Comparison of ENCODE assay signal across 30 mouse cellular contexts in genomic region chr8:105618892-105619591, GRCm38 (mm10). TPM values are rescaled to one million over a fixed set of nuclear protein-coding genes. Genes with fewer than 3 reads are reported as not detected.
A peak's percentile ranks its signal among the peaks of the same experiment; 100 is the strongest.
DNase-seq lines count a peak whose midpoint lies in the region; ATAC-seq and TF ChIP-seq lines count a peak whose summit lies in the region.
"Had no signal": no experiment of that assay in that cellular context is flagged by ENCODE, and none has a peak within 500 bp of the region (broad histone marks: within the 10 kb centered on the region; RNA-seq: fewer than 3 reads in every experiment).

No protein-coding gene starts in this region.

- H3K4me2 ChIP-seq in hindbrain, embryonic 13.5 days = no peak overlapping the region
- H3K4me2 ChIP-seq in hindbrain, postnatal 0 days (ENCODE audit: low read depth, low read length) = no peak overlapping the region
- H3K4me2 ChIP-seq in myocyte (ENCODE audit: low read depth) = no peak overlapping the region
- no peak overlapping the region for H3K4me2 ChIP-seq in forebrain, embryonic 12.5 days
- H3K4me2 ChIP-seq: embryonic facial prominence, embryonic 13.5 days; embryonic facial prominence, embryonic 15.5 days; forebrain, embryonic 13.5 days; forebrain, embryonic 15.5 days had no signal

- no peak overlapping the region for H3K4me3 ChIP-seq in hindbrain, embryonic 13.5 days
- H3K4me3 ChIP-seq in hindbrain, postnatal 0 days (ENCODE audit: low read length) = no peak overlapping the region
- H3K4me3 ChIP-seq in myocyte = no peak overlapping the region
- no peak overlapping the region for H3K4me3 ChIP-seq in forebrain, embryonic 12.5 days (replicated peaks)
- H3K4me3 ChIP-seq: embryonic facial prominence, embryonic 13.5 days; embryonic facial prominence, embryonic 15.5 days; erythroblast, embryonic 14.5 days; forebrain, embryonic 10.5 days; forebrain, embryonic 13.5 days; forebrain, embryonic 15.5 days had no signal

- H3ac ChIP-seq in myocyte (ENCODE audit: control insufficient read depth, insufficient read length) = no peak overlapping the region

- 0 out of 2 replicates have a peak overlapping the region, but pooled peaks have one; percentile 8 for H3K9ac ChIP-seq in hindbrain, embryonic 13.5 days
- H3K9ac ChIP-seq in hindbrain, postnatal 0 days (replicated peaks; ENCODE audit: low read length) = no peak overlapping the region
- no peak overlapping the region for H3K9ac ChIP-seq in forebrain, embryonic 12.5 days
- H3K9ac ChIP-seq: embryonic facial prominence, embryonic 13.5 days; embryonic facial prominence, embryonic 15.5 days; forebrain, embryonic 13.5 days; forebrain, embryonic 15.5 days had no signal

- 95% methylated on average over 19 of the region's 19 CpGs for WGBS in hindbrain, embryonic 13.5 days
- 93% methylated on average over 19 of the region's 19 CpGs for WGBS in hindbrain, postnatal 0 days
- 94% methylated on average over 19 of the region's 19 CpGs for WGBS in forebrain, embryonic 12.5 days

- peak; percentile 89 for DNase-seq in heart, adult 11 months
- DNase-seq in heart, postnatal 4 days = no peak
- no peak for DNase-seq in hindbrain, postnatal 0 days (ENCODE audit: low spot score)
- peak; percentile 13 for DNase-seq in thymus, postnatal 14 days
- DNase-seq in thymus, postnatal 25 days = no peak
- DNase-seq: adrenal gland, adult 8-10 months; adrenal gland, postnatal 14 days; adrenal gland, postnatal 36 days; B cell, adult 2 months; cerebellum, adult 11 months; cerebellum, adult 18-20 months; cerebellum, adult 8-10 months; cerebellum, adult 9-11 months; cerebellum, postnatal 14 days; cerebellum, postnatal 36 days; embryo, embryonic 11 days had no signal

- no peak overlapping the region for H3K27ac ChIP-seq in hindbrain, embryonic 13.5 days
- H3K27ac ChIP-seq in hindbrain, postnatal 0 days = no peak overlapping the region
- H3K27ac ChIP-seq in forebrain, embryonic 12.5 days = no peak overlapping the region
- H3K27ac ChIP-seq: embryonic facial prominence, embryonic 13.5 days; embryonic facial prominence, embryonic 15.5 days; forebrain, embryonic 10.5 days; forebrain, embryonic 13.5 days; forebrain, embryonic 15.5 days had no signal

- no peak for TF ChIP-seq POLR2A in myocyte (IDR thresholded peaks at IDR 0.05; ENCODE audit: insufficient read length, low read depth)

- TF ChIP-seq CTCF in hindbrain, postnatal 0 days (IDR thresholded peaks at IDR 0.05; ENCODE audit: low read depth) = no peak

- peaks cover 86% of the 10 kb centered on the region for H3K36me3 ChIP-seq in hindbrain, embryonic 13.5 days
- H3K36me3 ChIP-seq in hindbrain, postnatal 0 days (ENCODE audit: insufficient read depth, low read length) = peaks cover 67% of the 10 kb centered on the region
- peaks cover 38% of the 10 kb centered on the region for H3K36me3 ChIP-seq in myocyte (ENCODE audit: control insufficient read depth, insufficient read depth)
- peaks cover 76% of the 10 kb centered on the region for H3K36me3 ChIP-seq in forebrain, embryonic 12.5 days (replicated peaks)

- H3K9me3 ChIP-seq in hindbrain, embryonic 13.5 days = no peaks in the 10 kb centered on the region
- no peaks in the 10 kb centered on the region for H3K9me3 ChIP-seq in hindbrain, postnatal 0 days (ENCODE audit: low read length)
- H3K9me3 ChIP-seq in forebrain, embryonic 12.5 days = no peaks in the 10 kb centered on the region
- H3K9me3 ChIP-seq: embryonic facial prominence, embryonic 13.5 days; embryonic facial prominence, embryonic 15.5 days; forebrain, embryonic 10.5 days; forebrain, embryonic 13.5 days; forebrain, embryonic 15.5 days had no signal

- H3K79me2 ChIP-seq in myocyte (ENCODE audit: control insufficient read depth, insufficient read depth) = no peaks in the 10 kb centered on the region

- ATAC-seq in hindbrain, embryonic 13.5 days (ENCODE audit: low FRiP score) = no peak
- no peak for ATAC-seq in hindbrain, postnatal 0 days
- ATAC-seq in forebrain, embryonic 12.5 days (ENCODE audit: low FRiP score) = no peak
- ATAC-seq: activated CD4-positive, CD25-positive, alpha-beta regulatory T cell, adult 4 months; CD4-positive, CD25-positive, alpha-beta regulatory T cell, adult 4 months; forebrain, embryonic 13.5 days; forebrain, embryonic 15.5 days; Patski had no signal

- peaks cover 39% of the 10 kb centered on the region for H3K4me1 ChIP-seq in hindbrain, embryonic 13.5 days (replicated peaks)
- no peaks in the 10 kb centered on the region for H3K4me1 ChIP-seq in hindbrain, postnatal 0 days (ENCODE audit: insufficient read depth, low read length)
- peaks cover 24% of the 10 kb centered on the region for H3K4me1 ChIP-seq in forebrain, embryonic 12.5 days

- H3K27me3 ChIP-seq in hindbrain, embryonic 13.5 days = peaks cover 16% of the 10 kb centered on the region
- H3K27me3 ChIP-seq in hindbrain, postnatal 0 days (ENCODE audit: insufficient read depth, low read length) = no peaks in the 10 kb centered on the region
- H3K27me3 ChIP-seq in myocyte (ENCODE audit: control insufficient read depth, insufficient read depth, insufficient read length) = no peaks in the 10 kb centered on the region
- peaks cover 17% of the 10 kb centered on the region for H3K27me3 ChIP-seq in forebrain, embryonic 12.5 days
- H3K27me3 ChIP-seq: CH12.LX; embryonic facial prominence, embryonic 15.5 days; forebrain, embryonic 15.5 days; Patski had no signal

TF ChIP-seq in myocyte, 11 proteins besides CTCF, POLR2A, EP300 and RAD21:
- peak; percentile 3 for TF ChIP-seq POLR2AphosphoS2 (IDR thresholded peaks at IDR 0.05; ENCODE audit: insufficient read length, low read depth)
- TF ChIP-seq CEBPB (IDR thresholded peaks at IDR 0.05; ENCODE audit: insufficient read depth, poor library complexity, severe bottlenecking) = no peak

RNA-seq across cellular contexts. Expression of gene Ripor1, which starts 14.0 kb away (rescaled TPM):
- 10 to 100 TPM; 51.1 to 51.5 TPM for total RNA-seq in heart, postnatal 4 days (2021)
- 26.6 and 27.1 TPM in 2 replicates for polyA plus RNA-seq in hindbrain, embryonic 13.5 days (2015; fragmentation: Nextera tagmentation; extraction: Ambion mirVana)
- 14.4 and 15.1 TPM in 2 replicates for total RNA-seq in hindbrain, postnatal 0 days (2014; rRNA removed)
- 23.5 and 28.7 TPM in 2 replicates for polyA plus RNA-seq in hindbrain, postnatal 0 days (2015; fragmentation: Nextera tagmentation; extraction: Ambion mirVana)
- 47.6 TPM for polyA plus RNA-seq in myocyte (2012; fragmentation: generic; extraction: Trizol)
- 17.3 and 18.8 TPM in 2 replicates for polyA plus RNA-seq in forebrain, embryonic 12.5 days (2016; fragmentation: Nextera tagmentation; extraction: Ambion mirVana)

RNA-seq across cellular contexts. Expression of gene Ctcf, which starts 17.3 kb away (rescaled TPM):
- total RNA-seq in heart, postnatal 4 days (2021) = 10 to 100 TPM; 59.1 to 63.2 TPM
- polyA plus RNA-seq in hindbrain, embryonic 13.5 days (2015; fragmentation: Nextera tagmentation; extraction: Ambion mirVana) = 114 and 120 TPM in 2 replicates
- total RNA-seq in hindbrain, postnatal 0 days (2014; rRNA removed) = 27.4 and 35.9 TPM in 2 replicates
- polyA plus RNA-seq in hindbrain, postnatal 0 days (2015; fragmentation: Nextera tagmentation; extraction: Ambion mirVana) = 87.4 and 88.1 TPM in 2 replicates
- polyA plus RNA-seq in myocyte (2012; fragmentation: generic; extraction: Trizol) = 17.6 TPM
- polyA plus RNA-seq in forebrain, embryonic 12.5 days (2016; fragmentation: Nextera tagmentation; extraction: Ambion mirVana) = 163 and 165 TPM in 2 replicates

RNA-seq across cellular contexts. Expression of gene Agrp, which starts 18.2 kb away (rescaled TPM):
- total RNA-seq in heart, postnatal 4 days (2021) = not detected
- 0.43 and 1.2 TPM in 2 replicates for polyA plus RNA-seq in hindbrain, embryonic 13.5 days (2015; fragmentation: Nextera tagmentation; extraction: Ambion mirVana)
- total RNA-seq in hindbrain, postnatal 0 days (2014; rRNA removed) = 2.1 TPM in 1 of 2 replicates, not detected in the other
- 1.3 and 1.4 TPM in 2 replicates for polyA plus RNA-seq in hindbrain, postnatal 0 days (2015; fragmentation: Nextera tagmentation; extraction: Ambion mirVana)
- polyA plus RNA-seq in myocyte (2012; fragmentation: generic; extraction: Trizol) = 0.47 TPM
- polyA plus RNA-seq in forebrain, embryonic 12.5 days (2016; fragmentation: Nextera tagmentation; extraction: Ambion mirVana) = 0.61 and 1.2 TPM in 2 replicates
- total RNA-seq: common myeloid progenitor, adult 5-6 weeks had no signal
- polyA plus RNA-seq: erythroblast, embryonic 14.5 days had no signal

RNA-seq across cellular contexts. Expression of gene Atp6v0d1, which starts 53.2 kb away (rescaled TPM):
- 10 to 100 TPM; 58.2 to 59.5 TPM for total RNA-seq in heart, postnatal 4 days (2021)
- polyA plus RNA-seq in hindbrain, embryonic 13.5 days (2015; fragmentation: Nextera tagmentation; extraction: Ambion mirVana) = 201 and 203 TPM in 2 replicates
- total RNA-seq in hindbrain, postnatal 0 days (2014; rRNA removed) = 231 and 249 TPM in 2 replicates
- polyA plus RNA-seq in hindbrain, postnatal 0 days (2015; fragmentation: Nextera tagmentation; extraction: Ambion mirVana) = 271 and 289 TPM in 2 replicates
- polyA plus RNA-seq in myocyte (2012; fragmentation: generic; extraction: Trizol) = 126 TPM
- polyA plus RNA-seq in forebrain, embryonic 12.5 days (2016; fragmentation: Nextera tagmentation; extraction: Ambion mirVana) = 94.3 and 95.4 TPM in 2 replicates

Comparison
In these comparisons a context has a peak if more than half of its experiments do, and no peak if none do; other contexts are left out.
1. DNase-seq: peak in heart, adult 11 months (single experiment) and thymus, postnatal 14 days (single experiment); none in heart, postnatal 4 days (single experiment), hindbrain, postnatal 0 days (single experiment) and thymus, postnatal 25 days (single experiment).